Mouse (Mus musculus) kidney, adult 18-20 months (tissue): ENCODE measurements at regions not wholly inside any gene's neighbourhood (a gene's known extent, or its start where the extent isn't known, plus 50 kb on each side); places are given as distances from the start of the nearest gene placed in this dataset.

Experiments
- DNase-seq: peaks from one replicate; pipeline ENCODE4 v3.0.0; 2021

DNA sequence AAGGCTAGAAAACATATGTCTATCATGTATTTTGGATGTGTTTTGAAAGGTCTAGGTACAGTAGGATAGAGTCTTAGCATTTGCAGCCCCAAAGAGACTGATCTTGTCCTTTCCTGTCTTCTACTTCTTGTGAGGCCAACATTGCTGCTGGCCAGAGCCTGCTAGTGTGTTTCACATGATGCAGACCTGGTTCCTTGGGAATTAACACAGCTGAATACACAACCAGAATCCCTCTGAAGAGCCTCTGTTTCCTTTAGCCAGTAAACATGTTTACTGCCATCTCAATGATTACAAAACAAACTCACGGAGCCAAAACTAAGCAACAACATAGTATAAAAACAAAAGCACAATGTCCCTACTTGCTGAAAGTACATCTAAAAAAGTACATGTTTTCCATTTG, 598.9 kb downstream of the 9430069I07Rik start:
- DNase-seq = no peak
